Mouse (Mus musculus): ENCODE results near the gene Ftsj3.
"Not testable (repeated sequence)": the region's sequence is repeated elsewhere in the genome, so short reads cannot be mapped to it uniquely, and the experiment has no call there.

The Ftsj3 gene

GRCm38 (mm10) chr11:106201337-106202122 lies 54.3 kb downstream of the Ftsj3 start:
- DNase-seq (ENCODE audit: extremely low spot score), result no peak

- no peak for DNase-seq (ENCODE audit: extremely low spot score)
Measured at GRCm38 (mm10) chr11:106200756-106201155, 55.1 kb downstream of the Ftsj3 start.

GRCm38 (mm10) chr11:106199997-106200396 lies 55.9 kb downstream of the Ftsj3 start:
- not testable (repeated sequence) for DNase-seq (ENCODE audit: extremely low spot score)
